Mouse (Mus musculus) kidney, postnatal 14 days (tissue): ENCODE data around the gene Nalcn.
A peak's percentile ranks its signal among the peaks of the same experiment; 100 is the strongest.
"Not testable (repeated sequence)": the region's sequence is repeated elsewhere in the genome, so short reads cannot be mapped to it uniquely, and the experiment has no call there.

Source experiments
- DNase-seq: peaks from one replicate; pipeline ENCODE4 v3.0.0; 2022; ENCODE audit warnings: mixed read lengths

Gene Nalcn

DNA sequence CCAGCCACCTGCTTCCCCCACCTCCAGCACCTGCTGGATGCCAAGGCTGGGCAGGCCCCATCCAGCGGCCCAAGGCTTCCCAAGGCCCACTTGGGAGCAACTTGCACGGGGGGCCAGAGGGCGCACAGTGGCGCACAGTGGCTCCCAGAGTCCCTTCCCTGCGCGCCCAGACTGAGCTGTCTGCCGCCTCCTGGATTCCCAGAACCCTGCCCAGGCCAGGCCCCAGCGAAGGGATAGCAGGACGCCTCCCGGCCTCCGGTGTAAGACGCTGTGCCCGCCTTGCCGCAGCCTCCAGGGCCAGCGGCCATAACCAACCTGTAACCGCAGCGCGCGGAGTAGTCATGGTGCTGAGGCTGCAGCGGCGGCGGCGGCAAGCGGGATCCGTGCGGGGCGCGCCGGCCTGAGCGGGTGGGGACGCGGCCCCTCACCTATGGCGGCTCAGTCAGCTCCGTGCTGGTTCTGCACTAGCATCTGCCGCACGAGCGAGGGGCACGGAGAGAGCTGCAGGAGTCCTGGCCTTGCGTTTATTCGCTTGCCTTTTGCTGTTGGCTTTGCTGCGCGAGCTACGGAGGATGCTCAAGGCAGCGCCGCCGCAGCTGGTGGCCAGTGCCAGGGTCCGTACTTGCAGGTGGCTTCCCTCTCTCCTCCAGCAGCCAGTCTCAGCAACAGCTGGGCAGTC is at the start of gene Nalcn:
TSS of gene Nalcn (minus strand) at position 644 of the 679 bp plus-strand sequence.
- no peak for DNase-seq

DNA sequence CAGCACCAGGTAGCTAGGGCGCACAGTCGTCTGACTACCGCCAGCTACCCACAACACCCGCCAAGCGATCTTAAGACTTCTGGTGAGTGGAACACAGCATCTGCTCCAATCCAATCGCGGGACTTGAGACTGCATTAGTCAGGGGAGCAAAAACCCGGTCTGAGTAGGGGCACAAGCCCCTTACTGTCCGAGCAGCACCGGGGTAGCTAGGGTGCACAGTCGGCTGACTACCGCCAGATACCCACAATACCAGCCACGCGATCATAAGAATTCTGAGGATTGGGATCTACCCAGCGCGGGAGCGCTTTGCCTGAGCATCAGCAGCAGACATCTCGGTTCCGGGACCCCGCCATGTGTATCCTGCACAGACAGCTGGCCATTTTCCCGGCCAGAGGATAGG is 44.1 kb upstream of the Nalcn start:
- not testable (repeated sequence) for DNase-seq

DNA sequence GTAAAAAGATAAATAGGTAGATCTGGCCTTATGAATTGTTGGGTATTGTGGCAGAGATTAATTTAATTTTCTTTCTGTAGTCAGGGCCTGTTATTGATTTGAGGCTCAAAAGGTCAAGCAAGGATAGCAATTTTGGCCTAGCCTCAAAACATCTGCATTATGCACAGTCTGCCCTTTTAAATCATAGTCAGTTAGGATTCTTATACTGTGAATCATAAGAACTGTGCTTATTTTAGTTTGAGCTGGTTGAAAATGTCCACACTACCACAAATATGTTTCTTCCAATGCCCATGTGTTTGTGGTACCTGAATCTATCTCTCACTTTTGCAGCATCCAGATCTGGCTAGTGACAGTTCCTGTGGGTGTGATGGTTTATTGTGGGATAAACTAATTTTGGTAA is 37.5 kb upstream of the Nalcn start:
- no peak for DNase-seq

DNA sequence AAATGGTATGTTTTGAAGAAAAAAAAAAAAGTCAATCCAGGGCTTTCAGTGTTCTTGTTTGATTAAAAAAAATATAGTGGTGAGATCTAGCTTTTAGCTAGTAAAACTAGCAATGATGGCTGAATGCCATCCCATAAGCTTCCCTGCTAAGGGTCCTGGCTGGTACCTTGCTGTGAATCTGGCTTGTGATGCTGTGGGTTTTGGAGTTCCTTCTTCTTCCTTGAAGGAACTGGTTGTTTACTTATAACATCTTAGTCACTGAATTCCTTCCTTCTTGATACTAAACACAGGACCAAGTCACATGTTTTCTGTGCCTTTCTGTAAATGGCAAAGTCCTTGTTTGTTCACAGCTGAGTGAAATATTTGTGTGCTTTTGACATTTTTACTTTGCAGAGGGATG is 36.3 kb upstream of the Nalcn start:
- no peak for DNase-seq

DNA sequence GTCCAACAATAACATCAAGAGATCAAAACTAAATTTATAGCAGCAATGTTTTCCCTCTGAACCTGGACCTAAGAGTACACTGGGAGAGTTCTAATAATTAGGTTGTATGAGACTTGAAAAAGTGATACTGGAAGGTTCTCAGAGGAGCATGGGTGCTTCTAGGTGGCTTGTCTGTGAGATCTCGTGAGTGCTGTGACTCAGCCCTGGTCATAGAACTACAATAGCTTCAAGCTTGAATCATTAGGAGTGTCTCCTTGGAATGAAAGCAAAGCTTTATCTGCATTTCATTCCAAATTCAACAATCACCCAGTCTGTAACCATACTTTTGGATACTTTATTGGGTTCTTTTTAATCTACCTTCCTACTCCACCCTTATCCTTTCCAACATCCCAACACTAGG is 35.4 kb upstream of the Nalcn start:
- DNase-seq = no peak

DNA sequence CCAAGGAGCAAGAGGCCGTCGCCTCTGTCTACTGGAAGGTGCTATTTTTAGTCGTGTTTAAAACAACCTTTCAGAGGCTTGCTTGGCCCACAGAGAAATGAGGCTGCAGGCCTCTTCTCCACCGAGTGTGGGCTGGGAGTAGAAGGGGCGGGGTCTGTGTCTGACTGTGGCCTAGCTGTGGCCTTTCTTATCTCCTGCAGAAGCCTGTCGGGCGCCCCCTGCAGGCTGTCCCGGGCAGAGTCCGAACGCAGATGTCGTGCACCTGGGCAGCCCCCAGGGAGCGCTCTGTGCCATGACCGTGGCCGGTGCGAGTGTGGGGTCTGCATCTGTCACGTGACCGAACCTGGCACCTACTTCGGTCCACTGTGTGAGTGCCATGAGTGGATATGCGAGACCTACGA is 34.1 kb upstream of the Nalcn start:
- DNase-seq = peak; percentile 17

DNA sequence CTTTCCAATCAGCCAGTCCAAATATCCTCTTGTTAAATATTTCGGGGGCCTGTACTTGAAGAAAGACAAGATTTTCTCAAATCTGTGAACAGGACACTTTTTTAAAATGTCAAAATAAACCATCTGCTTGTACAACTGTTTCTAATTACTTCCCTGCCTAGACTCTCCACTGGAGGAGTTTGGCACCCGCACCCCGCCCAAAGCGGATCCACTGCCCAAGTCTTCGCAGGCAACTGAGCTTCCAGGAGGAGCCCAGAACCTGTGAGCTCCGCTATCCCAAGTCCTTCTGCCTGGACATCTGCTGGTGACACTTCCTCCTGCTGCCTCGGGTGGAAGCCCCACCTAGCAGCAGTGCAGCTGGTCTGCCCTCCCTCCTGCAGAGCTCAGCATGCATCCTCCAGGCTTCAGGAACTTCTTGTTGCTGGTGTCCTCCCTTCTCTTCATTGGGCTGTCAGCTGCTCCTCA is 33.0 kb upstream of the Nalcn start, which contains the start of gene Itgbl1:
TSS of gene Itgbl1 (plus strand) at position 51 of the 465 bp plus-strand sequence.
- no peak for DNase-seq

DNA sequence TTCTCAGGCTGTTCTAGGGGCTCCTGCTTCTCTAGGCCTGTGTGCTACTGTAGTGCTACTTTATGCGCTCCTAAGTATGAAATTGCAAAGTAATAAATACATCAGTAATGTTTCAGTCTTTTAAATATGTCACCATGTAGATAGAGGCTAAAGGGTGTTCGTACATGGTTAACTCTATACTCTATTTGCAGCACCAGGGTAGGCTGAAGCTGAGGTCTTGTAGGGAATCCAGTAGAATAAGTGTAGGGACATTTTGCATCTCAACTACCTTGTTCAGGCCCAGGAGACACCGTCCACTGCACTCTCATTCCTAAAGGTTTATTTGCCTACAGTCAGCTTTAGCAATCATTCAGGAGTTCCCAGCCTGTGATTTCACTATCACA is 227 bp upstream of the Nalcn start:
- DNase-seq = no peak

DNA sequence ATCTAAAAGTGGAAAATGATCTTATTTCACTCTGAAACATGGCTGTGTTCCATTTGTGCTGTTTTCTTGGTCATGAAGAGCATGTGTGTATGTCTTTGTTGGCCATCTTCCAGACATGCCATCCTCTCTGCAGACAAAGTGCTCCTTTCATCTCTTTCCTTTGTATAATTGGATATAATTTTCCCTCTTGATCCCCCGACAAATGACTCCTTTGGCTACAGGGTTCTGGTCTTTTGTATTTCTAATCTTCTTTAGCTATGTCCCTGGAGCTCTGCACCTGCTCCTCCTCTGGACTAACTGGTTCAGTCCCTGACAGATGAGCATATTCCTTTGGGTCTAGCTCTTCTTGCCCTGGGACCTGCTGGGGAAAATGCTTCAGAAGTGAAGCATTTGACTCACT is 4.0 kb downstream of the Nalcn start:
- no peak for DNase-seq

DNA sequence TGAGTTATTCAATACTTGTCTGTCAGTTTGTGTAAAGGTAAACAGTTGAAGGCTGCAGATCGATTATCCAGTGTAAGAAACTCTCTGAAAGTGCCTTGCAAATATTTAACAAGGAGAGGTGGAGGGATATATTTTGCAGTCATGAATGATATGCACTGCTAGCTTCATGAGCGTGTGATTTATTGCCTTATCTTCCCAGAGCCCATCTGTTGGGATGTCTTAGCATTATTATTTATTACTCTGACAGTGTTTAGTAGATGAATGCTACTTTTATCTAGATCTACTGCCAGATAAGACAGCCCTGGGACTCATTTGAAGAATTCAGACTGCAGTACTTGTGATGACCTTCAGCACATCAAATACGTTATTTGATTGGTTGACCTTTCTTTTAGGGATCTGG is 31.7 kb downstream of the Nalcn start:
- DNase-seq = no peak

DNA sequence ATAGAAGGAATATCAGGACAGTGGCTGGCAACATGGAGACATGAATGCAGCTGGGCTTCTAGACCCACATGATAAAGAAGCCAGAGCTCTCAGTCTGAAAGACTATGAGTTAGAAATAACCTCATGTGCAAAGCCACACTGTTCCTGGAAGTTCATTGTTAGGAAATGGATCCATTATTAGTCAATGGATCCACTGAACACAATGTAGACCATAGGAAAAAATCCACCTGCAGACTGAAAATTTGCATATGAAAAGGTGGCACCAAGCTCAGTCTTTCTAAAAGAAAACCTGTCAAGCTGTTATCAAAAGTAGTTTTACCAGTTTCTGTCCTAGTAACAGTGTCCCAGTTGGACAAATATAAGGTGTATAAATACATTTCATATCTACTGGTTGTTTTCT is 39.5 kb downstream of the Nalcn start:
- DNase-seq = no peak

DNA sequence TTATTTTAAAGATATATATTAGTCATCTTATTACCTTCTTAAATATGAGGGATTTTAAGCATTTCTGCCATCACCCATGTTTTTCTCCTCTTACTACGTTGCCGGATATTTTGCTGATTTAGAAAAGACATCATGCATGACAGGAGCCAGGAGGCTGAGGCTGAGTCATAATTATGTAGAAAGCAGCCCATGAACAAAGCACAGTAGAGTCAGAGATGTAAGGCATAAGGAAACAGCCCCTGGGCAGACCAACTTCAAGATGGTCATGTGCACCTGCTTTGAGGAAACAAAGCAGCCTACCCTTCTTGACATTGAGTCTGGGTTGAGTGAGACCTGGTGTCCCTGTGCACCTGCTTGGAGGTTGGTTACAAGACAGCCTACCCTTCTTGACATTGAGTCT is 44.5 kb downstream of the Nalcn start:
- no peak for DNase-seq

DNA sequence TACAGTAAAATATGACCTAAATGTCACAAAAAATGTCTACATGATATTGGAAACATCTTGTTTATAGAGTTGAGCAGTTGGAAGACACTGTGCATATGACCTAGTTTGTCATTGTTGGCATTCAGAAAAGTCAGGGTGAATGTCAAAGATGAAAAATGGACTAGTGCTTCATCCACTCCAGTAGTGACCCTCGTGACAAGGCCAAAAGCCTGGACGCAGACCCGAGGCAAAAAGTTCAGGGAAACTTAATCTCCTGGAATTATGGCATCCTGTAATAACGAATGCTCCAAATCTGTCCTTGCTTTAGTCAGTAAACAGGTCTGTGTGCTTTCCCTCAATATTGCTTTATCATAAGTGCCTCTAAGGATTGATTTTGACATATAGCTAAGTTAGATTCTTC is 51.6 kb downstream of the Nalcn start:
- no peak for DNase-seq

DNA sequence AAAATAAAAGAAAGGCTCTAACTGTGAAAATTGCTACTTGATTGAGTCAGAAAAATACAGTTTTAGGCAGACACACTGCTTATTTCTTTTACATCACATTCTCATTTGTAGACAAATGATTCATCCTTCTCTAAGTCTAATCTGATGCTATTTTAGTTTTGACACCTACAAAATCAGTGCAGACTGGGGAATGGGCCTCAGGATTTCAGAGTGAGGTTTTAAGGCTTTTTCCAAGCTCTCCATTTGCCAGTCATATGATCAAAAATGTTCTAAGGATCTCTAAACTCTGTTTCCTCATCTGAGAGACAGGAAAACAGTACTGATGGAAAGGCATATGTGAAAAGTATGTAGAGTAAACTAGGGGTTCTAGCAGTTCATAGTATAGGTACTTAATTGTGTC is 52.0 kb downstream of the Nalcn start:
- DNase-seq = no peak

DNA sequence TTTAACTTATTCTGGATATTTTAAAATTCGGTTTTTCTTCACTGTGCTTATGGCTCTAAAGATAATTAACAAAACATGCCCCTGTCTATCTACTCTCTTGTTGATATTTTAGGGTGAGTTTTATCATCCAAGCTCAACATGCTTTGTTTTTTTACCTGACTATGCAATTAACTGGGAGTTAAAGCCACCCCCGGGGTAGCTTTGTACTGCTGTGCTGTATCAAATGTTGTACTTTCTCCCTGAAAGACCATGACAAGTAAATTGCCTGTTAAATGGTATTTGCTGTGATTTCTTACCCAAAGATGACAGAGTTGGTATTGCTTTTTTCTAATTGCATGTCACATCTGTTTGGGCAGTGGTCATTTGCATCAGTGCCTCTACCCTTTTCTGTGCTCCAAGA is 60.3 kb downstream of the Nalcn start:
- DNase-seq = no peak

DNA sequence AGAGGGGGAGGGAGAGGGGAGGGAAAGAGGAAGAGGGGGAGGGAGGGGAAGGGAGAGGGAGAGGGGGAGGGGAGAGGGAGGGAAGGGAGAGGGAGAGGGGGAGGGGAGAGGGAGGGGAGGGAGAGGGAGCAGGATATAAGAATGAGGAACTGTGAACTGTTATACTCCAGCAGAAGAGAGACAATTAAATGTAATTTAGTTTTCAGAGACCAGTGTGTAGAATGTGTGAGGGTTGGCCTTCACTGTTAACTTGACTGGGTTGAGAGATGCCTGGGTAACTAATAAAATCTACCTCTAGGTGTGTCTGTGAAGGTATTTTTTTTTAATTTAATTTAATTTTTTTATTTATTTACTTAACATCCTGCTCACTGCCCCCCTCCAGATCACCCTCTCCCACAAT is 71.4 kb downstream of the Nalcn start:
- no peak for DNase-seq

DNA sequence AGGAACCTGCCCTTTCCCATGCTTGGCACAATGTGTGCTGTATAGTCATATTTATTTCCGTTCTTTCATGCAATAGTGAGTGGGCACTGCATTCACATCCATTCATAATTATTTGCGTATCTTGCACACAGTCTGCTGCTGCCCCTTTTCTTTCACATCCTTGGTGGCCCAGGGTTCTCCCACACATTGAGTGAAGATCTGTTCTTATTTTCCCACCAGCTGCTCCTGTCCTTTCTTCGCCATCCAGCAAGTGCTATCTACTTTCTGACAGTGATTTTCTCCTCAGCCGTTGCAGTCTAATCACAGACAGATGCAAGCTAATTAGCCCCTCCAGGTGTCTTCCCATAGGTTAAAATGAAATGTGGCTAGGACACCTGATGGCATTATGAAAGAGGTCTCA is 72.0 kb downstream of the Nalcn start:
- DNase-seq = no peak

DNA sequence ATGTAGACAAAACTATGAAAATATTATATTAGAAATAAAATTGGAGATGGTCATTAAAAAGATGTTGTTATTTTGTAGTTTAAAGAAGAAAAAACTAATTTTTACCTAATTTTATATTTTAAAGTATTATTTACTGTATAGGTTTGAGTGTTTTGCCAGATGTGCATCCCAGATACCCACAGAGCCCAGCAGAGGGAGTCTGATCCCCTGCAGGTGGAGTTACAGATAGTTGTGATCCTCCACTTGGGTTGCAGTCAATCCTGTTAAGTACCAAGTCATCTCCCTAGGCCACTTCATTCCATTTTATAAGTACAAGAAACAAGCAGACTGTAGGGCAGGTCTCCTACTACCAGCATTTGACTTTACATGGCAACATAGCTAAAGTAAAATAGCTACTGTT is 84.6 kb downstream of the Nalcn start:
- no peak for DNase-seq

DNA sequence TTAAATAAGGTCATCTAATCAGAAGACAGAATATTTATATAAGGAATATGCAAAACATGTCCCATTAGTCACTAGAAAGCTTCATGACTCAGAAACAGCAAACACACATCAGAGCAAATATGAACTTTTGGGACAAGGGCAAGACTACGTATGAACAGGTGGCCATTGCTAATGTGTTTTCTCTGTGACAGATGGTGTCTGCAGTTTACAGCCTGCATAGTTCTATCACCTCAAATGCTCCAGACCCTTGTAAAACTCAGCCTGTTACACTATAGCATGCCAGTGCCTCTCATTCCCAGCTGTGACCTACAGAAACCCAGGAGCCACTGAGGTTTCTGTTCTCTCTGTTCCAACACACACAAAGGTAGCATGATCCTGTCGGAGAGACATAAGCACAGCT is 91.3 kb downstream of the Nalcn start:
- DNase-seq = no peak

DNA sequence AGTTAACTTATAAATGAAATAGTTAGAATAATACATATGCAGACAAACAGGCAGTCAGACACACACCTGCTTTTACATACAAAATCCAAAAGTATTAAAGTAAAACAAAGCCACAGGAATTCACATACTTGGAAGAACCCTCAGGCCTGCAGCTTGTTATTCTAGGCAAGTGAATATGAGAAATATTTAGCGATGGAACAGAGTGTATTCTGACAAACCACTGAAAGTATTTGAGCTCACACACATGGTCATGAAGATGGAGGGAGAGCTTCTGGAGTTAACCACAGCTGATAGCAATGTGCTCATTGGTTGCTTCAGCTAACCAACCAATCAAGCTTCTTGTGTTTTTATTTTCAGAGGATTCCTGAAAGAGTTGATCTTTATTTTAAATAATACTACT is 93.9 kb downstream of the Nalcn start:
- no peak for DNase-seq

DNA sequence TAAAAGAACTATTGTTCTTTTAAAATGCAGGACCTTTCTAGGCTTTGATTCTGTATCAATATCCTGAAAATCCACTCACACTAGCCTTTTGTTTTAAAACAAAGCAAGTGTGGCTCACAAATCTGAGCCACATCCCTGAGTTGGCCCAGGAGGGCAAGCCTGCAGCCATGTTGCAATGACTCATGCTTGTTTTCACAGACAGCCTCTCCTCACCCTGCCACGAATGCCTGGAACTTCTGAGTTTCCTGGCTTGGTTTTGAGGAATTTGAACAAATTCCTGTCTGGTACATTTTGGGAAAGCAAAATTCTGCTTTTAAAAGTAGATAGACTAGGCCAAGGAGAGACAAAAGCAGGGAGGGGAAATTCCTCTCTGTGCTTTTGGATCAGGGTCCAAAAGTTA is 95.7 kb downstream of the Nalcn start:
- no peak for DNase-seq

DNA sequence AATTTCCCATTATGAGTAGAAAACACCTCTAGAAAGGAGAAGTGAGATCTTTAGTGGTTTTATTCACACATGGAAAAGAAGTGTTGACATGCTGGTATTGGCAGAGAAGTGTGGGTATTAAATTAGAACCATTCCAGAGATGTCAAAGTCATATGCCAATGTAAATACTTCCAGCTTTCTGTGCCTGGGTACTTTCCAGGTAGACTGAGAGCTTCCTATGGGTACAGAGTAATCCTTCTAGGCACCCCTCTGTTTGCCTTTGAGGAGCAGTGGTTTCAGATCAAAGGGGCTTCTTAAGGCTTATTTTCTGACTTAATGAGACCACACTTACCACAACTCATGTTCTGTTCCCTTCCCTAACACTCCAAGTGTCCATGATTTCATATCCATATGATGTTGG is 97.8 kb downstream of the Nalcn start:
- no peak for DNase-seq

DNA sequence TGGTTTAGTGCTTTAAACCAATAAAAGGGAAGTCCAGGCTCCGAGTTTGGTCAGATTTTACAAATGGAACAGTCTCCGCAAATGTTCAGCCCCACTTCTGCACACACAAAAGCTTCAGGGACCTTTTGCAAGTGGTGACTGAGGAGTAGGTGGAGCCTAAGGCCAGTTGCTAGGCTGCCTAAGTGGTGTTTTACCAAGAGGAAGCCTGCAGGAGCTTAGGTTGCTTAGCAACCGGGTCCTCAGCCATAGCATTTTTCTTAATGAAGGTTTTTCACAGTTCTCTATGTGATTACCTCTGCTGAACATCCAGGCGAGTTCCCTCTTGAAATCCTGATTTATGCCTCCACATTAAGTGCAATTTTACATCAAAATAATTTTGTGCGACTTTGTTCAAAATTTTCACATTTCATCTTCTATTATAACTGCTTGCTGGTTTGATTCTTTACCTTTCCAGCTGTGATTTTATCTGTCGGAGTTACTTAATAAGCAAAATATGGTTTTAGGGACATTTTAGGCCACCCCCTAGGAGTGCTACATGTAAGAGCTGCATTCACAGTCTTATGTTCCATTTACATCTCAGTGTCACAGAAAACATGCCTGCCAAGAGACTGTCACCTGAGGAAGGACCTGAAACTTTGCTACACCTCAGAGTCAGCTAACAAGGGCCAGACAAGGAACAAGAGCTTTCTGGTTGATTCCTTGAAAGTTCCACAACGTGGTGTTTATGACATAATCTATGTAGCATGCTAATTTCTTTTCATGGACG is 113.4 kb downstream of the Nalcn start:
- no peak for DNase-seq

DNA sequence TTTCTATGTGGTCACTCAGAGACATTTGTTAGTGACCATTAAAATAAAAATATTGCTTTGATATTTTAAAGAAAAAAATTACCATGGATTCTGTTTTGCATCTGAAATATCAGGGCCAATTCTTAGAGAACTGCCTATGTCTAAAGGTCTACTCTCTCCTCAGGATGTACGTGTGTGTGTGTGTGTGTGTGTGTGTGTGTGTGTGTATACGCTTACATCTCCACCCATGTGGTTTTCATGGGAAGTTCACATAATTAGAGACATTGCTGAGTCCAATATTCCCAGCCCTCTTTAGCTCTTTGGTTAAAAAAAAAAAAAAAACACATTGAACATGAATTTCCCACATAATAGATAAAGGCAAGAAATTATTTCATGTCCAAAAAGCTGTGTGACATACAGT is 114.0 kb downstream of the Nalcn start:
- DNase-seq = no peak

DNA sequence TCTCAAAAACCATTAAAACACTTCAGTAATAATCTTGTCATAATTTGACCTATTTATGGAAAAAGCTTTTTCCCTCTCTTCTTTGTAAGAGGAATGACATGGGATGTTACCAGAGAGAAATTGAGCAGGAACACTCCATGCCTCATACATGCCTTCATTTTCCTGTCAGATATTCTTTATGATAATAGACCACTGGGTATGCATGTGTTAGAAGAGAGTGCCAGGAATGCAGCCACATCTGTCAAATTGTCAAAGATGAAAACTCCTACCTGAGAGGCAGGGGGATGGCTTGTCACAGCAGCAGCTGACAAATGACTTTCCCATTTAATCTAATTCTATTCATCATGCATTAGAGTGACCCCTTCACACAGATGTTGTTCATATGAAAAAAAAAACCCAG is 131.4 kb downstream of the Nalcn start:
- DNase-seq = no peak
